Mouse (Mus musculus) kidney, adult 9 months (tissue): Measurements from ENCODE around the gene Dhx9.
A peak's percentile ranks its signal among the peaks of the same experiment; 100 is the strongest.
"Not testable (repeated sequence)": the region's sequence is repeated elsewhere in the genome, so short reads cannot be mapped to it uniquely, and the experiment has no call there.

Experiments used
- DNase-seq: peaks from one replicate; pipeline ENCODE4 v3.0.0; 2022

Gene Dhx9

GRCm38 (mm10) chr1:153487500-153487879 lies at the start of gene Dhx9:
Gene Dhx9 (minus strand): TSS chr1:153487660.
- DNase-seq, result peak; percentile 98

- DNase-seq, result no peak
Measured at GRCm38 (mm10) chr1:153535611-153536010, 48.2 kb upstream of the Dhx9 start.

DNA sequence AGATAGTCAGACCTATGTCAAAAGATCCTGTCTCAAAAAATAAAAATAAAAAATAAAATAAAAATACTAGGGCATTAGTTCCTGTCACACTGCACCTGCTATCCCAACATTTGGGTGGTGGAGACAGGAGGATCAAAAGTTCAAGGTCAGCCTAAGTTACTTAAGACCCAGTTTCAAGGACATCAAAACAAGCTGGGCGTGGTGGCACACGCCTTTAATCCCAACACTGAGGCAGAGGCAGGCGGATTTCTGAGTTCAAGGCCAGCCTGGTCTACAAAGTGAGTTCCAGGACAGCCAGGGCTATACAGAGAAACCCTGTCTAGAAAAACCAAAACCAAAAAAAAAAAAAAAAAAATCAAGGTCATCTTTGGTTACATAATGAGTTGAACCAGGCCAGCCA lies 45.4 kb upstream of the Dhx9 start:
- DNase-seq, result not testable (repeated sequence)

DNA sequence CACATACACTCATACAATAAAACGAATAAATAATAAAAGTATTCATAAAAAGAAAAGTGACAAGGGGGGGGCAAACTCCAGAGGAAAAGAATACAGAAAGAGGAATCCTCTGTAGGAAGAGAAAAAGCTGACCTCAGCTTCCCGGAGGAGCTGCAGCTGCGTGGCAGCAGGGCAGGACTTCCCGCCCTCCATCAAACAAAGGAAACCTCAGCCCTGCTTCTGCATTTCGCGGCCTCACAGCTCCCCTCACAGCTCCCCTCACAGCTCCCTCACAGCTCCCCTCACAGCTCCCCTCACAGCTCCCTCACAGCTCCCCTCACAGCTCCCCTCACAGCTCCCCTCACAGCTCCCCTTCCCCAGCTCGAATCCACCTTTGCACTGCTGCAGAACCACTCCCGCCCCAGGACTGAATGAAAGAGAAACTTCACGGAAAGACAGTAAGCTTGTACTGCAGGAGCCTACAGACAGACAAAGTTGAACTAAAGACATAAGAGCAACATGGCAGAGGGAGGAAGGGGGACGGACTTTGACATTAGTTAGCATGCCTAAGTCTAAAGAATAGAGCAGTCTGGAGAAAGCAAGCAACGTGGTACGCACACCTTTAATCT lies 44.9 kb upstream of the Dhx9 start:
- DNase-seq, result no peak

DNA sequence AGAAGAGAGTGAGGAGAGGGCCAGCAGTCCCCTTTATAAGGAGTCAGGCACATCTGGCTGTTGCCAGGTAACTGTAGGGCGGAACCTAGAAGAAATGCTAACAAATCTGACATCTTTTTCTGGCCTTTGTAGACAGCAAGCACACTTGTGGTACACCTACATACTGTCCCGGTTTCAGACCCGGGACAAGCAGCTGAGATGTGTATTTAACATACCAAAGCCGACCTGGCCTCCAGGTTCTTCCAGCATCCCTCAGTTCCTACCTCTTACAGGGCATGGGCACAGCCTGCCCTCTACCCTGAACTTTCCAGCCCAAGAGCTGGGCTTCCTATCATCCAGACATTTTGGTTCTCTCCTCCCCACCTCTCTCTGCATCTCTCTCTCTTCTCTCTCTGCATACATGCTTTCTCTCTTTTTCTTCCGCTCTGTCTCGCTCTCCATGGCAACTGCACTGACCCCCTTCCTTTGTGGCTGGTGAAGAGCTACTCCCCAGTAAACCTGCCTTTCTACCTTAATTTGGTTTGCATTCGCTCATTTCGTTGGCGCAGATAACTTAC lies 44.3 kb upstream of the Dhx9 start:
- DNase-seq, result no peak

- peak; percentile 36 for DNase-seq
Measured at GRCm38 (mm10) chr1:153522116-153522515, 34.7 kb upstream of the Dhx9 start.

DNA sequence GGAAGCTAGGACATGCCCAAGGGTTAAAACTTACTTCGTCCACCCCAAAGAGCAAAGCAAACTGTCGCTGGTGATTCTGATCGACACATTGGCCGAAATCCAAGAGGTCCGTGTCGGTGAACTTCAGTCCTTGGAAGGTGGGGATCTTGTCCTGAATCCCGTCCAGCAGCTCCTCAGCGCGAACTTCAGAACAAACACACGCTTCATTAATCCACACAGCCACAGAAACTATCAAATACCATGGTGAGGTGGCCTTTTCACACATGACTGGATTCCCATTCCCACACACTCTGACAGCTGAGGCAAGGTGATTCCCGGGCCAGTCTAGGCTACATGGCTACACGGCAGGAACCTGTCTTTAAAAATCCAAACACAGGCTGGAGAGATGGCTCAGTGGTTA lies 27.9 kb upstream of the Dhx9 start:
- DNase-seq, result peak; percentile 82

GRCm38 (mm10) chr1:153510330-153511009 lies 23.0 kb upstream of the Dhx9 start:
- DNase-seq, result no peak

DNA sequence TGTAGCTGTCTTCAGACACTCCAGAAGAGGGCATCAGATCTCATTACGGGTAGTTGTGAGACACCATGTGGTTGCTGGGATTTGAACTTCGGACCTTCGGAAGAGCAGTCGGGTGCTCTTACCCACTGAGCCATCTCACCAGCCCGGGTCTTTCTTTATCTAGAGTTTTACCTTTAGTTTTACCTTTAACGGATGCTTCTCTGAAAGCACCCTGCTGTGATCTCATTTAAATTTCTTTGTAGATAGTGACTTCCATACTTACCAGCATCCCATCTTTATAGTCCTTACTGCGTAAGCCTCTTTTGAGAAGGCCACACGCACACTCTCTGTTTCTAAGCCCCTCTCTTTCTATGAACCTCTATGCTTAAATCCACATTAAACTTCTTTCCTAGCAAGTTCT lies 22.1 kb upstream of the Dhx9 start:
- not testable (repeated sequence) for DNase-seq

GRCm38 (mm10) chr1:153509012-153509411 lies 21.6 kb upstream of the Dhx9 start:
- no peak for DNase-seq

DNA sequence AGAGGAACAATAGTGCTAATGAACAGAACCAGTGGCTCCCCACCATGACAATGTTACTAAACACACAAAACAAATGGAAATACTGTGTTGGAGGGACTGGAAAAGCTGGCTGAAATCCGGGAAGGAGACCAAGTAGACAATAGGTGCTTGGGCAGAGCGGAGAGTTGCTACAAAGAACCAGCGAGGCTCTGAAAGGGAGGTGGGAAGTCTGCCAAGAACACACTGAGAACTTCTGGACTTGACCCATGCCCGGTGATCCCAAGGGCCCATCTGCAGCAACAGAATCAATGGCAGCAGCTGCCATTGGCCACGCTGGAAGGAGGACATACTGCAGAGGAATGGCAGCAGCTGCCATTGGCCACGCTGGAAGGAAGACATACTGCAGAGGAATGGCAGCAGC lies 18.8 kb upstream of the Dhx9 start:
- peak; percentile 93 for DNase-seq

DNA sequence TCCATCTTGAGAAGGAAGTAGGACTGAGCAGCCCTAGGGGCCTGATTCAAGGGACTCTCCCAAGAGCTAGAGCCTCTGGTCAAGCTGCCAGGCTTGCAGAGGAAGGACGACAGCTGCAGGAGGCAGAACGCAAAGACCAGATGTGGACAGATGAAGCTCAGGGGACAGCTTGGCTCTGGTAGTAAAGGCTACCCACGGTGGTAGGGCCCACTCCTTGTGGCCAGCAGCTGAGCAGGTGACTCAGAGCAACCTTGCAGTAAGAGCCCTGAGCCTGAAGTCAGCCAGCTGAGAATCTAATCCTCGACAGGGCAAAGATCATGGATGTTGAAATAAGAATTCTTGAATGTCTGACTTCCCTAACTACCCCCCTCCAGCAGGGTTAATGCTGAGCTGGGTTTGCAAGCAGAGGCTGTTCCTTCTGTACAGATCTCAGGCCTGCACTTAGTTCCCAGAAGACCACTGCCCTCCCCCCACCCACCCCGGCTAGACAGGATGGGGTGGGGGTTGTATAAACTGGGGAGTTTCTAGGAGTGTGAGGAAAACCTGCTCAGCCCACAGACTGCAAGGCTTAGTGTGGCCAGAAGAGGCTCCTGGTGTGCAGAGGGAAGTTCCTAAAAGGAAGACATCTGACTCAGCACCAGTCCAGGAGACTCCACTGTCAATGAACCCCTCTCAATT lies 14.3 kb upstream of the Dhx9 start:
- DNase-seq, result peak; percentile 88

GRCm38 (mm10) chr1:153500030-153500429 lies 12.6 kb upstream of the Dhx9 start:
- peak; percentile 64 for DNase-seq

GRCm38 (mm10) chr1:153496030-153496429 lies 8.6 kb upstream of the Dhx9 start:
- DNase-seq, result no peak

DNA sequence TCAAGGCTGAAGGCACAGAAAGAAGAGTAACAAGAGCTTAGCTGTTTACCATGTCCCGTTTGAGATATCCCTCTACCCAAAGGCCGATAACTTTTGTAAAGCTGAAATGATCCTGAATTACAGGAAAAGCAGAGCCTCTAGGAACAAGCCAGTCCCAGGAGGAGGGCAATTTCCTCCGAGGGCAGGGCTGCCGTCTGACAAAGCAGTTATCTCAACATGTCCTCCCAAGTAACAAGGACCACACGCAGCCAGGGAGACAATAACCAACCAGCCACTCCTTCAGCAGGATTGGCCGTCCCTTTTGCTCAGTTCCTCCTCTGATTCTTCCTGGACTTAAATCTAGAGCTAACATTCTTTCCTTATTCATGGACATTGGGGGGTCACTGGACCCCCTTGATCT lies 6.5 kb upstream of the Dhx9 start:
- no peak for DNase-seq

- peak; percentile 82 for DNase-seq
Measured at GRCm38 (mm10) chr1:153493338-153493737, 5.9 kb upstream of the Dhx9 start.

DNA sequence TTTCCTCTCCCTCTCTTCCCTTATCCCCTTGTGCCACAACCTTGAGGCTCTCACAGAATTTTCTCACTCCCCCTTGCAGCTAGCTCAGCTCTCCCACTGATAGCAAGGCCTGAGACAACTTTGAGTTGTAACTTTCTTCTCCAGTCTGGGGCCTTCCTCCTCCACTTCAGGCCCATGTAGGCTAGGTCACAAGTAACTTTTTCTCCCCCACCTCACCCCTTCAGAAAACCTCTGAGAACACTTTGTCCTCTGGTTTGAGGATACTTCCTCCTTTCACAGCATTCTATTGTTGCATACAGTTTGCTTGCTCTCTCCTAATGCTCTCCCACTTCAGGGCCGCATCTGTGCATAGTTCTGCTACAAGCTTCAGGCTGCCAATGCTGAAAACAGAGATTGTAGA lies 4.4 kb upstream of the Dhx9 start:
- DNase-seq, result no peak

DNA sequence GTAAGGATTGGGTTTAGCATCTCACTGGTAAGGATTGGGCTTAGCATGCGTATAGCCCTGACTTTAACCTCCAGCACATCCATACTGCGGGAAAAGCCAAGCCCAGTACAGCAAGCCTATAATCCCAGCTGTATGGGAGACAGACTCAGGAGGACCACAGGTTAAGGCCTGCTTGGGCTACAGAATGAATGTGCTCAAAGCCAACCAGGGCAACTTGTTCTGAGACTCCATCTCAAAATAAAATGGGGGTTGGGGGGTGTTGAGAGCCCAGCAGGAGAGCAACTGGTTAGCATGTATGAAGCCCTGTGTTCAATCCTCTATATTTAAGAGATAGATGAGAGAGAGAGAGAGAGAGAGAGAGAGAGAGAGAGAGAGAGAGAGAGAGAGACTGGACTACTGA lies 3.9 kb upstream of the Dhx9 start:
- no peak for DNase-seq

GRCm38 (mm10) chr1:153489963-153490362 lies 2.5 kb upstream of the Dhx9 start:
- DNase-seq, result peak; percentile 48

DNA sequence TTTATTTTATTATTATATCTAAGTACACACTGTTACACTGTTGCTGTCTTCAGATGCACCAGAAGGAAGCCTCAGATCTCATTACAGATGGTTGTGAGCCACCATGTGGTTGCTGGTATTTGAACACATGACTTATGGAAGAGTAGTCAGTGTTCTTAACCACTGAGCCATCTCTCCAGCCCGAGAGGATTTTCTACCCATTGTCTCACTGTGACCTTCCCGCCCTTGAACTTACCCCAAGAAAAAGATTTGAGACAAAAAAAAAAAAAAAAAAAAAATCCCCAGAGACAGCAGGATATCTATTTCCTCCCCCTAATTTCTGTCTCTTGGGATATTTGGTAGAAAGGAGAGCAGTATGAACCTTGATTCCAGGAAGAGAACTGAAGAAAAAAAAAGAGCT lies 2.1 kb upstream of the Dhx9 start:
- DNase-seq, result no peak

DNA sequence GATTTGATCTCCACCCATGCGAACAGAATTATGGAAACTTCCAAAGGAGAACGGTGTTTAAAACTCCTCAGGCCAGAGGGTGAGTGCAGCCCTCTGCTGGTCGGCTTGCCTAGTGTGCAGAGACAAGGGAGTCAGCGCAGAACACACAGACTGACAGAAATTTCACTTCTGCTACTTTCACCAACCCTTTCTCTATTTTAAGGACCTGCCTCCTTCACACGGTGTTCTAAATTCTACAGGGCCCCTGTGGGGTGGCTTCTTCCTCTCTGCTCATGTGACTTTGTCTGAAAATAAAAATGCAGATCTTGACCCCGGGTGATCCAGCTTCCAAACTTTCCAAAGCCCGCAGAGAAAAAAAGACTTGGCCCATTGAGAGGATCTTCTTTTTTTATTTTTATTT lies 1.7 kb upstream of the Dhx9 start:
- peak; percentile 43 for DNase-seq

GRCm38 (mm10) chr1:153486767-153487499 lies 527 bp downstream of the Dhx9 start:
- DNase-seq, result peak; percentile 80

GRCm38 (mm10) chr1:153486120-153486519 lies 1.3 kb downstream of the Dhx9 start:
- DNase-seq, result not testable (repeated sequence)
